Mouse (Mus musculus) liver (tissue): ENCODE data around the gene Vmn2r91.
"Not testable (repeated sequence)": the region's sequence is repeated elsewhere in the genome, so short reads cannot be mapped to it uniquely, and the experiment has no call there.

Experiments used
- DNase-seq: peaks from one replicate; pipeline ENCODE4 v3.0.0-alpha.2; 2020; ENCODE audit warnings: mixed read lengths

Vmn2r91 gene

DNA sequence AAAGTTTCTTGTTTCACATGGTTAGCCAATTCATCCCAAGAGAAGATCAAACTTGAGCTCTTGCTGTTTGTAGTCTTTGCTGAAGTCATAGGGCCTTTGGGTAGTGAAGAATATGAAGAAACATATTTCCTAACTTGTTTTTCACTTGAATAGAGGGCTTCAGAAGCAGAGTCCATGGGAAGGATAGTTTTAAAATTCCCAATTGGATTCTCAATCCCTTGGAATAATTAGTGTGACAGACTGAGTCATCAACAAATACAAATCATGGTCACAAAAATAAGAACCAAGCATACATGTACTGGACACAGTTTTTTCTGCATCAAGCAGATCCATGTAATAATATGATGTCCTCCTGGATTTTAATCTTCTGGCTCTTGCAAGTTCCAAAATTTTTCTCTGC, at the start of gene Vmn2r91:
Gene Vmn2r91 (plus strand): TSS at position 301 of the 400 bp plus-strand sequence.
- not testable (repeated sequence) for DNase-seq

- no peak for DNase-seq
These were observed 35.7 kb upstream of the Vmn2r91 start, which contains the start of gene Vmn2r124 for GRCm38 (mm10) chr17:18049124-18049523. TSS of gene Vmn2r124 (plus strand) at chr17:18049424.

GRCm38 (mm10) chr17:18095626-18096025, 10.8 kb downstream of the Vmn2r91 start:
- DNase-seq = not testable (repeated sequence)

GRCm38 (mm10) chr17:18102265-18102664, 17.4 kb downstream of the Vmn2r91 start:
- DNase-seq = not testable (repeated sequence)

DNA sequence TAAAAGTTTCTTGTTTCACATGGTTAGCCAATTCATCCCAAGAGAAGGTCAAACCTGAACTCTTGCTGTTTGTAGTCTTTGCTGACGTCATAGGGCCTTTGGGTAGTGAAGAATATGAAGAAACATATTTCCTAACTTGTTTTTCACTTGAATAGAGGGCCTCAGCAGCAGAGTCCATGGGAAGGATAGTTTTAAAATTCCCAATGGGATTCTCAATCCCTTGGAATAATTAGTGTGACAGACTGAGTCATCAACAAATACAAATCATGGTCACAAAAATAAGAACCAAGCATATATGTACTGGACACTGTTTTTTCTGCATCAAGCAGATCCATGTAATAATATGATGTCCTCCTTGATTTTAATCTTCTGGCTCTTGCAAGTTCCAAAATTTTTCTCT, 66.8 kb downstream of the Vmn2r91 start, which contains the start of gene Vmn2r92:
Gene Vmn2r92 (plus strand): TSS at position 301 of the 400 bp plus-strand sequence.
- DNase-seq = not testable (repeated sequence)

DNA sequence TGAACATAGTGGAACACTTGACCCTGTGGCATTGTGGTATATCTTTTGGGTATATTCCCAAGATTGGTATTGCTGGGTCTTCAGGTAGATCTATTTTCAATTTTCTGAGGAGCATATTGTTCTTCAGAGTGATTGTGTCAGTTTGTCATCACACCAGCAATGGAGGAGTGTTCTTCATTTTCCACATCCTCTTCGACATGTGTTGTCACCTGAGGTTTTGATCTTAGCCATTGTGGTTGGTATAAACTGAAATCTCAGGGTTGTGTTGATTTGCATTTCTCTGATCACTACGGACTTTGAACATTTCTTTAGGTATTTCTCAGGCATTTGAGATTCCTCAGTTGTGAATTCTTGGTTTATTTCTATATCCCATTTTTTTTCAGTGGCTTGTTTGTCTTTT, 76.4 kb downstream of the Vmn2r91 start:
- DNase-seq = not testable (repeated sequence)
